Mouse (Mus musculus) 3134 (cell line): ENCODE results near the gene Gm17359.
A peak's percentile ranks its signal among the peaks of the same experiment; 100 is the strongest.

Source experiments
- DNase-seq: peaks from one replicate; pipeline ENCODE4 v3.0.0-alpha.2; 2011; ENCODE audit warnings: low spot score; ENCODE audit not compliant: insufficient read length; ENCODE audit errors: extremely low read depth

The Gm17359 gene

GRCm38 (mm10) chr3:79336044-79336766 is at the start of gene Gm17359:
Gene Gm17359, plus strand, starts transcription at chr3:79336661.
- no peak for DNase-seq

GRCm38 (mm10) chr3:79287108-79287576 is 49.3 kb upstream of the Gm17359 start:
- peak; percentile 96 for DNase-seq

DNA sequence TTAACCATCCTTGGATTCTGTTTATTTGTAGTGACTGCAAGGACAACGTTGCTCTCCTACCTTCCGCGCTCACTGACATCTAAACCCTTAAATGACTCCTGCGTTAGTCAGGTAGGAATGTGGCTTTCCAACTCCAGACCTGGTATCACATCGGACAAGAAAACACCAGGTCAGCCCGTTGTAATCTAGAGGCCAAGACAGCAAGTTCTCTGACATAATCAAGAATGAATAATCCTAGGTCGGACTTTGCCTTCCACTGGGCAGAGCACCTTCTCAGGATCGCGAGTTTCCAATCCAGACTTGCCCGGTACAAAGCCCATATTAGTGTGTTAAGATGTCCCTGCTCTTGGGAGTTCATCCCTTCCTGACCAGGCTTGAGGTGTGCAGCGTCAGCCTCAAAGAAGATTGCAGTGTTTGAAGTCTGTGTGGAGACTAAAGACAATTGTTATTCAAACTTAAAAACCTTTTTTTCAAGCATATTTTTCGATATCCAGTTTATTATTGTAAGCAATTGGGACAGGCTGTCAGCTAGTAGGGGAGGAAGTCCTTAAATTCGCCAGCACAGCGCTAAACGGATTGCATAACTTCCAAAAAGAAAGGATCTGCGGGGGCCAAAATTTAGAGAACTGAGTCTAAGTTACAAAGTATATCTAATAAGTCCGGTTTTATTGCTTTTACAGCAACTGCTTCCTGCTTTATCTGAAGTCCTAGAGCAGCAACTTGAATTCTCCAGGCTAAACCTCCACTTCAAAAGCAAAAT is 48.6 kb upstream of the Gm17359 start:
- no peak for DNase-seq

GRCm38 (mm10) chr3:79289050-79289449 is 47.4 kb upstream of the Gm17359 start:
- no peak for DNase-seq

- no peak for DNase-seq
These were observed 43.4 kb upstream of the Gm17359 start for GRCm38 (mm10) chr3:79293023-79293422.

- no peak for DNase-seq
These were observed 41.8 kb upstream of the Gm17359 start for GRCm38 (mm10) chr3:79294701-79295100.

GRCm38 (mm10) chr3:79296049-79296448 is 40.4 kb upstream of the Gm17359 start:
- DNase-seq = no peak

DNA sequence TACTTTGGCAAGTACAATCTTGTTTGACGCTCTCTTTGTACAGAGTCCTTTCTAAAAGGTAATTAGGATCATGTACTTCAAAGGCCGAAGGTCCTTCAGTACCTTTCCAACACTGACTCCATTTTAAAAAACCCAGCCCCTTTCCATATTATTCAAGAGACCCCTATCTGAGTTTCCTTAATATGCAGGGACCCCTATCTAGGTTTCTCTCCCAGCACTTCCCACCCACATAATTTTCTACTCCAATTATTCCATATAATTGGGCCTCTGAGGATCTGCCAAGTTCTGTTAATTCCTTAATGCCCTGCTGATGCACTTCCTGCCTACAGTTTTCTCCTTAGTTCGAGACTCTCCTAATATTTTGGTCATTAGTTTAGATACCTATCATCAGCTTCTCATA is 39.9 kb upstream of the Gm17359 start:
- DNase-seq = no peak

- no peak for DNase-seq
These were observed 39.2 kb upstream of the Gm17359 start for GRCm38 (mm10) chr3:79297281-79297680.

DNA sequence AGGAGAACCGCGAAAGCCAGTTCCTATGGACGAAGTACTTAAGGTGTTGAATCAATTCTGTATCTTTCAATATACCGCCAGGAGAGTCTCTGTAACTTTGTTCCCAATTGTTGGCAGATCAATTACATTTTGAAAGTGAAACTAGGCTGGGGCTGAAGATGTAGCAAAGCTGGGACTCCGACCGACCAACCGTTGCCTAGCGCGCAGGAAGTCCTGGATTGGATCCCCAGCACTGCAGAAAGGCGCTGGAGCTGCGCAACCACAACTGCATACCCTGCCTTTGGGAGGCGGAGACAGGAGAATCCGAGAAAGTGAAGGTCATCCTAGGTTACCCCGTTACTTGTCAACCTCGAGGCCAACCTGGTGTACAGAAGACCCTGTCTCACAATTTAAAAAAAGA is 37.1 kb upstream of the Gm17359 start:
- no peak for DNase-seq

DNA sequence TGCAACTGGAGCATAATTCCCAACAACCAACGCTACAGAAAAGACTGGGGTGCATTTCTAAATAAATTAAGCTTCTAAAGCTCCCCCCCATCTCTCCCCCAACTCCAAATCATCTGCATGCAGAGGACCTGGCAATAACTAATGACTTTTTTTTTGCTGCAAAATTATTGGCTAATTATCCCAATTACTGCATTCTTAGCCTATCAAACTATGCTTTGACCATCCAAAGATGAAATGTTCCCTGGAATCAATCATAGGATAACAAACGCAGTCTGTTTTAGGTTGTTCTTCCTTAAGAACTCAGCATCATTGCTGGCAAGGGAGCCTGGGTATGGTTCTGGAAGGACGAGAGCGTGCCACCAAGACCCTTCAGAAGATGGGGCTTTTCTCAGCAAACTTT is 27.9 kb upstream of the Gm17359 start:
- no peak for DNase-seq

DNA sequence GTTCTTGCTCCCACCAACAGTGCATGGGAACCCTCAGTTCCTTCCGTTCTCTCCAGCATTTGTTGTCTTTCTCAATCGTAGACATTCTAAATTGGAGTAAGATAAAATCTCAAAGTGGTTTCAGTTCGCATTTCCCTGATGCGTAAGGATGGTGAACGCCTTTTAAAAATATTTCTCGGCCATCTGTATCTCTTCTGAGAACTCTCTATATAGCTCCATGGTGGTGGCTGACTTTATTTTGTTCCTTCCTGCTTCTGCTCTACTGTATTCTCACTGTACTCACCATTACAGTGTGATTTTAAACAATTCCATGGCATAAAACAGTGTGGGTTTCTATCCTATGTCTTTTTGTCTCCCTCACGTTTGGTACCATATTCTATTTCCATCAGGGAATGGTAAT is 26.3 kb upstream of the Gm17359 start:
- DNase-seq = no peak

- no peak for DNase-seq
These were observed 24.6 kb upstream of the Gm17359 start for GRCm38 (mm10) chr3:79311895-79312294.

DNA sequence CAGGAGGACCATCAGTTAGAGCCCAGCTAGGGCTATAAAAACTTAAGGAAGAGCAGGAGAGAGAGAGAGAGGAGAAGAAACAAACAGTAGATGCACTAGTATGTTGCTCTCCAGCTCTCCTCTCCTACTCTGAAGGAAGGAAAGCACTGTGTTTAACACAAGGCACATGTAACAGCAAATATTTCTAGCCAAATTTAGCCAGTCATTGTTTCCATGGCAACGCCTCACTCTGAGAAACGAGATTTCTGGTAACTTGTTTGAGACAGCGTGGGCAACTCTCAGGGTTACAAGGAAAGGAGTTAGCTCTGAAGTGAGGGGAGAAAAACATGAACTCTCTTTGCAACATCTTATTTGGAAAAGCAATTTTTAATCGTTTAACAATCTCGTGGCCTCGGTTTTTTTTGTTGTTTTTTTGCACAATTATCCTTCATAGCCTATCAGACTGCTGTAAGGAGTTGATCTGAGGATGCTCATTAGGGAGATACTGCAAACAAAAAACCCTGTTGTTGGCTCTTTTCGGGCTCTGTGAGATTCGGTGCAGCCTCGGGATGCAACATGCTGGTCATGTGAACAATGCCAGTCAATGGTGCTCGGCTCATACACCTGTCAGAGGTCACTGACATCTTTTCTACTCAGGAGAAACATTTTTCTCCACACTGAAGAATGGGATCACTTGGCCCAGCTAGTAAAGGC is 22.3 kb upstream of the Gm17359 start:
- DNase-seq = no peak

GRCm38 (mm10) chr3:79324697-79325526 is 11.5 kb upstream of the Gm17359 start:
- no peak for DNase-seq

DNA sequence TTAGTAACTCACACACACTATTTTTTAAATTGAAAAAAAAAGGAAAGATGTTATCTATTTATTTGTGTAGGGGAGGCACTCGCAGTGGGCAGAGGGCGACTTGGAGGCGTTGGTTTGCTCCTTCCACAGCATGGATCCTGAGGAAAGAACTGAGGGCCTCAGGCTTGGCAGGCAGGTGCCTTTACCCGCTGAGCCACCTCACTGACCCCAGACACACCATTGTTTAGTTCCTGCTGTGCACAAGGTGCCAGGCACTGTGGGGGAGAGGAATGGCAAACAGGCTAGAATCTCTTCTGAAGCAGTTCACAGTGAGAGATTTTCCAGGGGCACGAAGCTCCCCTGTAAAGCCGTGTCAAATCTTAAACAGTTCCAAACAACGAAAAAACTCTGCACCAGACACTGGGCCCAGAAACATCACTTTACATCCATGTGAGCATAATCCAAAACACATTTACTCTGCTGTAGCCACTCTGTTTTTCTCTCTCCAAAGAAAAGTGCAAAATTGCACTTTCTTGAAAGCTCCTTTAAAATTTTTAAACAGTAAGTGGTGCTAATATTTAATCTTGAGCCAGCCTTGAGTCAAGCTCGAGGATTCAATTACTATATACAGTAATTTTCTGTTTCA is 6.7 kb upstream of the Gm17359 start:
- DNase-seq = no peak

- DNase-seq = no peak
These were observed 3.4 kb upstream of the Gm17359 start for GRCm38 (mm10) chr3:79333051-79333450.

GRCm38 (mm10) chr3:79333643-79334200 is 2.7 kb upstream of the Gm17359 start:
- DNase-seq = no peak

- DNase-seq = no peak
These were observed 4.3 kb downstream of the Gm17359 start for GRCm38 (mm10) chr3:79340737-79341136.
